21 mouse cellular contexts compared by ENCODE assay signal in genomic region chr11:120895441-120895840, GRCm38 (mm10). TPM values are rescaled to one million over a fixed set of nuclear protein-coding genes. Genes with fewer than 3 reads are reported as not detected.
A peak's percentile ranks its signal among the peaks of the same experiment; 100 is the strongest.
DNase-seq lines count a peak whose midpoint lies in the region; ATAC-seq lines count a peak whose summit lies in the region.
"Had no signal": no experiment of that assay in that cellular context is flagged by ENCODE, and none has a peak within 500 bp of the region (broad histone marks: within the 10 kb centered on the region; RNA-seq: fewer than 3 reads in every experiment).

No protein-coding gene starts in this region.

- peak overlapping the region; percentile 32; the same call in 1 of the 2 replicates for H3K27ac ChIP-seq in liver, embryonic 11.5 days (ENCODE audit: low read depth, low read length)
- H3K27ac ChIP-seq in liver, embryonic 13.5 days = peak overlapping the region; percentile 58
- peak overlapping the region; percentile 48; the same call in 1 of the 2 replicates for H3K27ac ChIP-seq in liver, embryonic 16.5 days (ENCODE audit: low read length)
- H3K27ac ChIP-seq: embryonic facial prominence, embryonic 12.5 days; embryonic facial prominence, embryonic 15.5 days; forebrain, embryonic 12.5 days; hindbrain, embryonic 12.5 days; hindbrain, embryonic 15.5 days had no signal

- H3K4me3 ChIP-seq in liver, embryonic 11.5 days (ENCODE audit: low read depth, low read length) = no peak overlapping the region
- H3K4me3 ChIP-seq in liver, embryonic 13.5 days (replicated peaks) = no peak overlapping the region
- no peak overlapping the region for H3K4me3 ChIP-seq in liver, embryonic 16.5 days (ENCODE audit: low read depth, low read length)
- H3K4me3 ChIP-seq: embryonic facial prominence, embryonic 12.5 days; embryonic facial prominence, embryonic 15.5 days; forebrain, embryonic 12.5 days; hindbrain, embryonic 12.5 days; hindbrain, embryonic 15.5 days had no signal

- H3K4me1 ChIP-seq in liver, embryonic 11.5 days (replicated peaks; ENCODE audit: control insufficient read depth, insufficient read depth, low read length) = peaks cover 4% of the 10 kb centered on the region; the same call in 1 of the 2 replicates
- H3K4me1 ChIP-seq in liver, embryonic 13.5 days (replicated peaks) = peaks cover 46% of the 10 kb centered on the region
- peaks cover 26% of the 10 kb centered on the region for H3K4me1 ChIP-seq in liver, embryonic 16.5 days (ENCODE audit: control insufficient read depth, low read depth, low read length)
- H3K4me1 ChIP-seq: embryonic facial prominence, embryonic 12.5 days; embryonic facial prominence, embryonic 15.5 days; forebrain, embryonic 12.5 days; hindbrain, embryonic 12.5 days; hindbrain, embryonic 15.5 days had no signal

- peaks cover 11% of the 10 kb centered on the region for H3K36me3 ChIP-seq in liver, embryonic 11.5 days (ENCODE audit: control insufficient read depth, insufficient read depth, low read length)
- H3K36me3 ChIP-seq in liver, embryonic 13.5 days = peaks cover 26% of the 10 kb centered on the region
- no peaks in the 10 kb centered on the region for H3K36me3 ChIP-seq in liver, embryonic 16.5 days (ENCODE audit: control insufficient read depth, insufficient read depth)

- no peaks in the 10 kb centered on the region for H3K27me3 ChIP-seq in liver, embryonic 11.5 days (replicated peaks; ENCODE audit: control insufficient read depth, insufficient read depth, low read length)
- H3K27me3 ChIP-seq in liver, embryonic 13.5 days = no peaks in the 10 kb centered on the region
- H3K27me3 ChIP-seq in liver, embryonic 16.5 days (ENCODE audit: control insufficient read depth, insufficient read depth, low read depth, low read length) = no peaks in the 10 kb centered on the region
- H3K27me3 ChIP-seq: embryonic facial prominence, embryonic 12.5 days; embryonic facial prominence, embryonic 15.5 days; forebrain, embryonic 12.5 days; hindbrain, embryonic 12.5 days; hindbrain, embryonic 15.5 days had no signal

- no peak overlapping the region for H3K4me2 ChIP-seq in liver, embryonic 11.5 days
- H3K4me2 ChIP-seq in liver, embryonic 13.5 days = no peak overlapping the region
- no peak overlapping the region for H3K4me2 ChIP-seq in liver, embryonic 16.5 days (ENCODE audit: low read depth, low read length)
- H3K4me2 ChIP-seq: embryonic facial prominence, embryonic 12.5 days; embryonic facial prominence, embryonic 15.5 days; forebrain, embryonic 12.5 days; heart, embryonic 11.5 days; hindbrain, embryonic 12.5 days; hindbrain, embryonic 15.5 days had no signal

- peak; percentile 83 for ATAC-seq in liver, embryonic 11.5 days (replicated peaks; ENCODE audit: low FRiP score)
- peak; percentile 82 for ATAC-seq in liver, embryonic 13.5 days (ENCODE audit: low read depth)
- peak; percentile 76 for ATAC-seq in liver, embryonic 16.5 days (ENCODE audit: low read depth)
- ATAC-seq: CD4-positive, CD25-positive, alpha-beta regulatory T cell, adult 4 months; forebrain, embryonic 16.5 days had no signal

- DNase-seq in liver, embryonic 11.5 days (ENCODE audit: low spot score) = no peak
- DNase-seq in liver, embryonic 13.5 days = peak; percentile 36
- no peak for DNase-seq in thymus, postnatal 10 days (ENCODE audit: low spot score in 2 of 2)
- no peak for DNase-seq in embryo, embryonic 9.5 days (ENCODE audit: extremely low spot score)
- no peak for DNase-seq in cerebellum, adult 18-20 months
- DNase-seq: adrenal gland, adult 2 months; adrenal gland, postnatal 14 days; cerebellum, adult 11 months; cerebellum, adult 8-10 months; cerebellum, postnatal 10 days; gastrocnemius, postnatal 10 days; heart, adult 11 months had no signal

- 60% methylated on average over 6 of the region's 6 CpGs for WGBS in liver, embryonic 11.5 days
- 37% methylated on average over 6 of the region's 6 CpGs for WGBS in liver, embryonic 13.5 days (ENCODE audit: insufficient replicate concordance)
- 39% methylated on average over 6 of the region's 6 CpGs for WGBS in liver, embryonic 16.5 days (ENCODE audit: insufficient replicate concordance)

- no peak overlapping the region for H3K9ac ChIP-seq in liver, embryonic 11.5 days (ENCODE audit: low read depth, low read length)
- peak overlapping the region; percentile 53; the same call in 1 of the 2 replicates for H3K9ac ChIP-seq in liver, embryonic 13.5 days
- H3K9ac ChIP-seq in liver, embryonic 16.5 days (ENCODE audit: low read depth, low read length) = no peak overlapping the region
- H3K9ac ChIP-seq: embryonic facial prominence, embryonic 12.5 days; embryonic facial prominence, embryonic 15.5 days; forebrain, embryonic 12.5 days; hindbrain, embryonic 12.5 days; hindbrain, embryonic 15.5 days had no signal

- H3K9me3 ChIP-seq in liver, embryonic 11.5 days (ENCODE audit: control insufficient read depth, low read length) = no peaks in the 10 kb centered on the region
- no peaks in the 10 kb centered on the region for H3K9me3 ChIP-seq in liver, embryonic 13.5 days (replicated peaks)
- no peaks in the 10 kb centered on the region for H3K9me3 ChIP-seq in liver, embryonic 16.5 days (replicated peaks; ENCODE audit: control insufficient read depth, low read length)
- H3K9me3 ChIP-seq: embryonic facial prominence, embryonic 12.5 days; embryonic facial prominence, embryonic 15.5 days; forebrain, embryonic 12.5 days; hindbrain, embryonic 12.5 days; hindbrain, embryonic 15.5 days had no signal

RNA-seq across cellular contexts. Expression of gene Ccdc57, which starts 37.2 kb away (rescaled TPM):
- 4.2 and 4.7 TPM in 2 replicates for polyA plus RNA-seq in liver, embryonic 11.5 days (2014; fragmentation: Nextera tagmentation; extraction: Ambion mirVana)
- polyA plus RNA-seq in liver, embryonic 13.5 days (2015; fragmentation: Nextera tagmentation; extraction: Ambion mirVana) = 1.8 TPM in 2 replicates
- 1.6 and 1.7 TPM in 2 replicates for polyA plus RNA-seq in liver, embryonic 16.5 days (2015; fragmentation: Nextera tagmentation; extraction: Ambion mirVana)

RNA-seq across cellular contexts. Expression of gene Slc16a3, which starts 52.8 kb away (rescaled TPM):
- 257 and 272 TPM in 2 replicates for polyA plus RNA-seq in liver, embryonic 11.5 days (2014; fragmentation: Nextera tagmentation; extraction: Ambion mirVana)
- polyA plus RNA-seq in liver, embryonic 13.5 days (2015; fragmentation: Nextera tagmentation; extraction: Ambion mirVana) = 71.4 and 81.7 TPM in 2 replicates
- polyA plus RNA-seq in liver, embryonic 16.5 days (2015; fragmentation: Nextera tagmentation; extraction: Ambion mirVana) = 80.5 and 82.1 TPM in 2 replicates
